Mouse (Mus musculus) liver, embryonic 11.5 days (tissue): ENCODE measurements around the gene Srsf5. TPM values are rescaled to one million over a fixed set of nuclear protein-coding genes. Genes with fewer than 3 reads are reported as not detected.

Source experiments
- ATAC-seq: fragments of 200-750 bp; cut with Nextera tagmentation; replicated peaks from 2 replicates; pipeline ENCODE4 v1.8.0; 2017; ENCODE audit warnings: moderate number of reproducible peaks, mild to moderate bottlenecking, moderate TSS enrichment, moderate library complexity; ENCODE audit not compliant: low FRiP score
- DNase-seq: peaks from one replicate; pipeline ENCODE4 v3.0.0-alpha.2; 2017; ENCODE audit warnings: low spot score
- H3K27ac ChIP-seq: fragments of 300-500 bp; sonication (generic); 2 replicates; pipeline ENCODE4 v1.5.1; 2014; ENCODE audit warnings: mild to moderate bottlenecking, low read depth, low read length, control low read depth
- H3K27me3 ChIP-seq: fragments of 300-500 bp; sonication (generic); replicated peaks from 2 replicates; pipeline ENCODE4 v1.6.1; 2014; ENCODE audit warnings: low read length, mixed read lengths; ENCODE audit not compliant: control insufficient read depth, insufficient read depth
- H3K36me3 ChIP-seq: fragments of 300-500 bp; sonication (generic); 2 replicates; pipeline ENCODE4 v1.6.1; 2014; ENCODE audit warnings: mild to moderate bottlenecking, low read length, moderate library complexity, mixed read lengths; ENCODE audit not compliant: control insufficient read depth, insufficient read depth
- H3K4me1 ChIP-seq: fragments of 300-500 bp; sonication (generic); replicated peaks from 2 replicates; pipeline ENCODE4 v1.6.1; 2014; ENCODE audit warnings: low read length, mixed read lengths; ENCODE audit not compliant: control insufficient read depth, insufficient read depth
- H3K4me2 ChIP-seq: fragments of 300-500 bp; sonication (generic); 2 replicates; pipeline ENCODE4 v1.6.1; 2014; ENCODE audit warnings: mild to moderate bottlenecking, control low read depth, moderate library complexity
- H3K4me3 ChIP-seq: fragments of 300-500 bp; sonication (generic); 2 replicates; pipeline ENCODE4 v1.5.1; 2014; ENCODE audit warnings: low read depth, low read length, control low read depth
- H3K9ac ChIP-seq: fragments of 300-500 bp; sonication (generic); 2 replicates; pipeline ENCODE4 v1.6.1; 2014; ENCODE audit warnings: low read depth, low read length, control low read depth
- H3K9me3 ChIP-seq: fragments of 300-500 bp; sonication (generic); 2 replicates; pipeline ENCODE4 v1.6.1; 2016; ENCODE audit warnings: low read length, inconsistent platforms, mixed read lengths; ENCODE audit not compliant: control insufficient read depth
- WGBS: fragments of 180-500 bp; shearing (Covaris S2); extraction: QIAGEN DNeasy Blood & Tissue Kit; methylation state at CpG from one replicate; pipeline ENCODE4 v1.1.7; 2014; 5-methylcytosine and 5-hydroxymethylcytosine counted together
- polyA plus RNA-seq: library from polyadenylated mRNA; unstranded; fragments of >200 nt; fragmentation: Nextera tagmentation; extraction: Ambion mirVana; gene quantifications from 2 replicates; pipeline ENCODE4 v1.2.1, GENCODE M21; 2014

Gene Srsf5
- polyA plus RNA-seq, 1 experiment from 2014 or later, result 423 TPM

- peaks cover 6% of the 10 kb centered on the region; the same call in 1 of the 2 replicates for H3K4me1 ChIP-seq
Observed at GRCm38 (mm10) chr12:80927518-80927917, 17.8 kb upstream of the Srsf5 start.

GRCm38 (mm10) chr12:80928881-80929280 is 16.4 kb upstream of the Srsf5 start:
- no peak overlapping the region for H3K9ac ChIP-seq
- peak overlapping the region; percentile 38; the same call in 1 of the 2 replicates for H3K27ac ChIP-seq
- no peak overlapping the region for H3K4me3 ChIP-seq
- H3K4me1 ChIP-seq, result peaks cover 6% of the 10 kb centered on the region; the same call in 1 of the 2 replicates
- DNase-seq (no peak), ATAC-seq (no peak)
- H3K9me3 ChIP-seq, result no peaks in the 10 kb centered on the region
- H3K4me2 ChIP-seq, result no peak overlapping the region
- H3K36me3 ChIP-seq, result no peaks in the 10 kb centered on the region
- H3K27me3 ChIP-seq, result no peaks in the 10 kb centered on the region
- WGBS, result 66% methylated on average over 3 of the region's 3 CpGs

More at GRCm38 (mm10) chr12:80927518-80927917, 17.8 kb upstream of the Srsf5 start:
- H3K27me3 ChIP-seq, result peaks cover 2% of the 10 kb centered on the region; the same call in 1 of the 2 replicates
- no peak overlapping the region for H3K4me2 ChIP-seq
- H3K9ac ChIP-seq, result no peak overlapping the region
- no peak for DNase-seq
- H3K4me3 ChIP-seq, result no peak overlapping the region
- H3K9me3 ChIP-seq, result no peaks in the 10 kb centered on the region
- no peaks in the 10 kb centered on the region for H3K36me3 ChIP-seq
- 52% methylated on average over 1 of the region's 1 CpGs for WGBS
- H3K27ac ChIP-seq, result no peak overlapping the region
- ATAC-seq, result no peak

GRCm38 (mm10) chr12:80930141-80930540 is 15.2 kb upstream of the Srsf5 start:
- no peaks in the 10 kb centered on the region for H3K27me3 ChIP-seq
- no peak overlapping the region for H3K9ac ChIP-seq
- no peaks in the 10 kb centered on the region for H3K36me3 ChIP-seq
- WGBS, result 65% methylated on average over 7 of the region's 7 CpGs
- H3K9me3 ChIP-seq, result no peaks in the 10 kb centered on the region
- DNase-seq (no peak), ATAC-seq (peak; percentile 76)
- no peak overlapping the region for H3K4me2 ChIP-seq
- H3K4me1 ChIP-seq, result peaks cover 6% of the 10 kb centered on the region; the same call in 1 of the 2 replicates
- H3K27ac ChIP-seq, result no peak overlapping the region
- H3K4me3 ChIP-seq, result no peak overlapping the region

GRCm38 (mm10) chr12:80931402-80932140 is 13.7 kb upstream of the Srsf5 start:
- no peak overlapping the region for H3K27ac ChIP-seq
- WGBS, result 72% methylated on average over 3 of the region's 3 CpGs

GRCm38 (mm10) chr12:80932865-80933264 is 12.4 kb upstream of the Srsf5 start:
- H3K27me3 ChIP-seq, result no peaks in the 10 kb centered on the region
- 0 out of 2 replicates have a peak, but pooled peaks cover 2% of the 10 kb centered on the region for H3K4me1 ChIP-seq
- no peak overlapping the region for H3K4me2 ChIP-seq
- H3K9ac ChIP-seq, result no peak overlapping the region
- 95% methylated on average over 1 of the region's 1 CpGs for WGBS
- no peaks in the 10 kb centered on the region for H3K36me3 ChIP-seq
- H3K4me3 ChIP-seq, result no peak overlapping the region
- ATAC-seq (no peak), DNase-seq (no peak)
- H3K9me3 ChIP-seq, result no peaks in the 10 kb centered on the region
- no peak overlapping the region for H3K27ac ChIP-seq

More at GRCm38 (mm10) chr12:80931402-80932140, 13.7 kb upstream of the Srsf5 start:
- Histone ChIP-seq H3K36me3 (no peaks in the 10 kb centered on the region), H3K4me1 (peaks cover 2% of the 10 kb centered on the region; the same call in 1 of the 2 replicates), H3K9ac (no peak overlapping the region), H3K27me3 (no peaks in the 10 kb centered on the region), H3K4me3 (no peak overlapping the region), H3K9me3 (no peaks in the 10 kb centered on the region), H3K4me2 (no peak overlapping the region)
- DNase-seq, result no peak
- no peak for ATAC-seq

- Histone ChIP-seq H3K9ac (no peak overlapping the region), H3K36me3 (no peaks in the 10 kb centered on the region), H3K4me3 (no peak overlapping the region), H3K27ac (no peak overlapping the region), H3K4me2 (no peak overlapping the region), H3K27me3 (no peaks in the 10 kb centered on the region), H3K4me1 (peaks cover 8% of the 10 kb centered on the region; the same call in 1 of the 2 replicates), H3K9me3 (no peaks in the 10 kb centered on the region)
- DNase-seq (no peak), ATAC-seq (no peak)
- 81% methylated on average over 2 of the region's 2 CpGs for WGBS
Observed at GRCm38 (mm10) chr12:80936751-80937150, 8.6 kb upstream of the Srsf5 start.

GRCm38 (mm10) chr12:80937331-80938029 is 7.8 kb upstream of the Srsf5 start:
- DNase-seq (no peak), ATAC-seq (no peak)
- H3K36me3 ChIP-seq, result no peaks in the 10 kb centered on the region
- H3K4me1 ChIP-seq, result peaks cover 8% of the 10 kb centered on the region; the same call in 1 of the 2 replicates
- no peaks in the 10 kb centered on the region for H3K9me3 ChIP-seq
- no peak overlapping the region for H3K4me3 ChIP-seq
- H3K27ac ChIP-seq, result no peak overlapping the region
- no peak overlapping the region for H3K9ac ChIP-seq
- H3K4me2 ChIP-seq, result no peak overlapping the region
- 71% methylated on average over 9 of the region's 9 CpGs for WGBS
- H3K27me3 ChIP-seq, result no peaks in the 10 kb centered on the region

GRCm38 (mm10) chr12:80938642-80939041 is 6.7 kb upstream of the Srsf5 start:
- DNase-seq (no peak), ATAC-seq (no peak)
- Histone ChIP-seq H3K9me3 (no peaks in the 10 kb centered on the region), H3K4me2 (no peak overlapping the region), H3K27me3 (no peaks in the 10 kb centered on the region), H3K36me3 (no peaks in the 10 kb centered on the region), H3K4me3 (no peak overlapping the region), H3K4me1 (peaks cover 15% of the 10 kb centered on the region), H3K27ac (no peak overlapping the region; the same call in 1 of the 2 replicates), H3K9ac (0 out of 2 replicates have a peak overlapping the region, but pooled peaks have one; percentile 11)
- 63% methylated on average over 5 of the region's 5 CpGs for WGBS
